Mouse (Mus musculus) limb, embryonic 12.5 days (tissue): Measurements from ENCODE around the gene Btbd1. TPM values are rescaled to one million over a fixed set of nuclear protein-coding genes. Genes with fewer than 3 reads are reported as not detected.

ENCODE experiments used
- ATAC-seq: fragments of 200-750 bp; cut with Nextera tagmentation; 2 replicates; pipeline ENCODE4 v1.8.0; 2017; ENCODE audit warnings: low read depth, moderate TSS enrichment; ENCODE audit not compliant: insufficient number of reproducible peaks, insufficient read depth, low FRiP score, low TSS enrichment
- H3K27ac ChIP-seq: fragments of 300-500 bp; sonication (generic); 2 replicates; pipeline ENCODE4 v1.5.1; 2016; ENCODE audit warnings: mild to moderate bottlenecking, moderate library complexity
- H3K27me3 ChIP-seq: fragments of 300-500 bp; sonication (generic); 2 replicates; pipeline ENCODE4 v1.6.1; 2016; ENCODE audit warnings: mild to moderate bottlenecking, moderate library complexity
- H3K36me3 ChIP-seq: fragments of 300-500 bp; sonication (generic); 2 replicates; pipeline ENCODE4 v1.6.1; 2016; ENCODE audit warnings: mild to moderate bottlenecking, moderate library complexity
- H3K4me1 ChIP-seq: fragments of 300-500 bp; sonication (generic); replicated peaks from 2 replicates; pipeline ENCODE4 v1.6.1; 2016
- H3K4me2 ChIP-seq: fragments of 300-500 bp; sonication (generic); 2 replicates; pipeline ENCODE4 v1.6.1; 2016; ENCODE audit warnings: mild to moderate bottlenecking, moderate library complexity
- H3K4me3 ChIP-seq: fragments of 300-500 bp; sonication (generic); replicated peaks from 2 replicates; pipeline ENCODE4 v1.5.1; 2016; ENCODE audit warnings: mild to moderate bottlenecking
- H3K9ac ChIP-seq: fragments of 300-500 bp; sonication (generic); replicated peaks from 2 replicates; pipeline ENCODE4 v1.6.1; 2016; ENCODE audit warnings: mild to moderate bottlenecking, moderate library complexity
- H3K9me3 ChIP-seq: fragments of 300-500 bp; sonication (generic); 2 replicates; pipeline ENCODE4 v1.6.1; 2016; ENCODE audit warnings: mild to moderate bottlenecking, moderate library complexity
- WGBS: fragments of 180-500 bp; shearing (Covaris S2); methylation state at CpG from one replicate; pipeline ENCODE4 v1.1.7; 2016; 5-methylcytosine and 5-hydroxymethylcytosine counted together
- polyA plus RNA-seq: library from polyadenylated mRNA; unstranded; fragments of >200 nt; fragmentation: Nextera tagmentation; extraction: Ambion mirVana; gene quantifications from 2 replicates; pipeline ENCODE4 v1.2.1, GENCODE M21; 2016

Btbd1 gene
- polyA plus RNA-seq, 1 experiment from 2014 or later: 76.7 TPM

DNA sequence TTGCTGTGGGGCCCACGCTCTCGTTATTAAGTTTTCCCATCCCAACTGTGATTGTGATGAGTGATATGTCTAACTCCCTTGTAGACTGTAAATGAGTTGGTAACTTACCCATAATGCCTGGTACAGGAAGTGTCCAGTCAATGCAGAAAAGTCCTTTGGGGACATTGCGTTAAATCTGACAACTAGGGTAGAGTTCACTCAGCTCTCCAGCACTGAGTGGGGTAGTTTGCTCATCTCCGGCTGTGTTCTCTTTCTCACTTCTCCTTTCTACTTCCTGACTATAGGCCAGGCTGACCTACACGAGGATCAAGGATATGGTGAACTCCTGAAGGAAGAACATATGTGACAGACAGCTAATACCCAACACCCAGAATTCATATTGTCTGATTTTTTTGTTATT, 20.0 kb upstream of the Btbd1 start:
- no peak overlapping the region for H3K4me2 ChIP-seq
- no peak for ATAC-seq
- H3K27me3 ChIP-seq: no peaks in the 10 kb centered on the region
- H3K27ac ChIP-seq: no peak overlapping the region
- H3K9ac ChIP-seq: no peak overlapping the region
- no peak overlapping the region for H3K4me3 ChIP-seq
- H3K36me3 ChIP-seq: no peaks in the 10 kb centered on the region
- 86% methylated on average over 5 of the region's 5 CpGs for WGBS
- H3K4me1 ChIP-seq: peaks cover 21% of the 10 kb centered on the region
- 0 out of 2 replicates have a peak, but pooled peaks cover 3% of the 10 kb centered on the region for H3K9me3 ChIP-seq

- H3K4me1 ChIP-seq: peaks cover 21% of the 10 kb centered on the region
- no peak overlapping the region for H3K9ac ChIP-seq
- 15% methylated on average over 4 of the region's 4 CpGs for WGBS
- H3K4me2 ChIP-seq: no peak overlapping the region
- no peak for ATAC-seq
- no peak overlapping the region for H3K4me3 ChIP-seq
- no peak overlapping the region for H3K27ac ChIP-seq
- no peaks in the 10 kb centered on the region for H3K36me3 ChIP-seq
- H3K27me3 ChIP-seq: no peaks in the 10 kb centered on the region
- H3K9me3 ChIP-seq: 0 out of 2 replicates have a peak, but pooled peaks cover 3% of the 10 kb centered on the region
Measured at GRCm38 (mm10) chr7:81847777-81848176, 18.5 kb upstream of the Btbd1 start.

DNA sequence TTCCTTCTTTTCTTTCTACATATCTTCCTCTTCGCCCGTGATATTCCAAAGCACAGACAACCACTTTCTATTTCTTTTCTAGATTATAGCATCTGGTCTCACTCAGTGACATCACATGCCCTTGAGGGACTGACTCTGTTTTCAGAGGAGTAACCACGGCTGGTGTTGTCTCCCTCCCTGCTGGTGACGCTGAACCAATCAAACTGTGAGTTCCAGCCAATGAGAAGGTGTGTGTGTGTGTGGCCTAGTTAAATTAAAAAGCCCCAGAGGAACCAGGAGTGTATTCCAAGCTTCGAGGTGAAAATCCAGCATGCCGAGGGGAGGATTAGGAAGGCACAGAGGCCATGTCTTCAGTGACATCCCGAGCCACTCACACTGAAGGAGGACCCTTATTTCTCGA, 17.8 kb upstream of the Btbd1 start:
- Histone ChIP-seq H3K36me3 (no peaks in the 10 kb centered on the region), H3K27me3 (no peaks in the 10 kb centered on the region), H3K27ac (no peak overlapping the region), H3K9me3 (0 out of 2 replicates have a peak, but pooled peaks cover 3% of the 10 kb centered on the region), H3K4me1 (peaks cover 21% of the 10 kb centered on the region), H3K4me3 (no peak overlapping the region), H3K4me2 (no peak overlapping the region), H3K9ac (no peak overlapping the region)
- no peak for ATAC-seq
- whole genome bisulfite sequencing: 33% methylated on average over 8 of the region's 8 CpGs

GRCm38 (mm10) chr7:81846008-81846407, 16.8 kb upstream of the Btbd1 start:
- Histone ChIP-seq H3K4me2 (no peak overlapping the region), H3K4me1 (peaks cover 21% of the 10 kb centered on the region), H3K4me3 (no peak overlapping the region), H3K27ac (no peak overlapping the region), H3K27me3 (no peaks in the 10 kb centered on the region), H3K36me3 (no peaks in the 10 kb centered on the region), H3K9me3 (0 out of 2 replicates have a peak, but pooled peaks cover 3% of the 10 kb centered on the region), H3K9ac (no peak overlapping the region)
- no peak for ATAC-seq
- WGBS: 79% methylated on average over 8 of the region's 8 CpGs

DNA sequence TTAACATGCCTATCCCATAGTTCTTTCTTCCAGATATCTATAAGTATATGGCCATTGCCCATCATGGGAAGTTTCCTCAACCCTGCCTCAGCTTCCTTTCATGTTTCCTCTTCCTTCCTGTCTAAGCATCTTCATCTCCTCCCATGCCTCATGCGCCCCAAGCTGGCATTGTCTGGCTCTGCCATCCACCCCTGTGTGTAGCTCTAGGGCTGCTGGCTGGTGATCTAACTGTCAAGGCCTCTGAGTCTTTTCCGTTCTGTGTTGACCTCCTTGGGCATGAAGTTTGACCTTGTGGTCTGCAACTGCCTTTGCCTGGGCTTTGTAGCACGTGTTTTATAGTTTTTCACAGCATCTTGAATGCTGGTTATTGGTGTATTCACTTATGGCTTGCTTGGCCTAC, 16.1 kb upstream of the Btbd1 start:
- no peaks in the 10 kb centered on the region for H3K27me3 ChIP-seq
- no peaks in the 10 kb centered on the region for H3K36me3 ChIP-seq
- no peak overlapping the region for H3K9ac ChIP-seq
- no peak overlapping the region for H3K4me2 ChIP-seq
- H3K4me1 ChIP-seq: peaks cover 21% of the 10 kb centered on the region
- H3K9me3 ChIP-seq: 0 out of 2 replicates have a peak, but pooled peaks cover 3% of the 10 kb centered on the region
- H3K27ac ChIP-seq: no peak overlapping the region
- WGBS: 58% methylated on average over 3 of the region's 3 CpGs
- H3K4me3 ChIP-seq: no peak overlapping the region
- ATAC-seq: no peak

- H3K4me2 ChIP-seq: no peak overlapping the region
- no peak for ATAC-seq
- H3K27ac ChIP-seq: no peak overlapping the region
- H3K9me3 ChIP-seq: 0 out of 2 replicates have a peak, but pooled peaks cover 3% of the 10 kb centered on the region
- no peaks in the 10 kb centered on the region for H3K36me3 ChIP-seq
- H3K4me3 ChIP-seq: no peak overlapping the region
- no peaks in the 10 kb centered on the region for H3K27me3 ChIP-seq
- H3K9ac ChIP-seq: no peak overlapping the region
- H3K4me1 ChIP-seq: peaks cover 21% of the 10 kb centered on the region
- WGBS: 52% methylated on average over 11 of the region's 11 CpGs
Measured at GRCm38 (mm10) chr7:81844801-81845200, 15.6 kb upstream of the Btbd1 start.

DNA sequence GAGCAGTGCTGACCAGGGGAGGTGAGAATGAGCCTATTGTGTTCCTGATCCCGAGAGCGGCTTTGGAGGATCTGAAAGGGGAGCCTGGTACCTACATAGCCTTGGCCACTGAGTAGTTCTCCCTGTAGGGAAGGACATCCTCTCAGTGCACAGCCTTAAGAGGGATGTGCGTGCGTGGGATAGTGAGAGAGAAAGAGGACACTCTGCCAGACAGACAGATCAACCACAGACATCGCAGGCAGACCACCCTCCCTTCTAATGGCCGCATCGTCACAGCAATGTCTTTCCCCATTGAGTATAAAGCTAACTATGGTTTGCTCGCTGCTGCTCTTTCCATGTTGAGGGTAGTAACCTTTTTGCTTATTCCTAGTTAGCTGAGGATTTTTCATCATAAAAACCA, 14.7 kb upstream of the Btbd1 start:
- H3K36me3 ChIP-seq: no peaks in the 10 kb centered on the region
- WGBS: 79% methylated on average over 8 of the region's 8 CpGs

DNA sequence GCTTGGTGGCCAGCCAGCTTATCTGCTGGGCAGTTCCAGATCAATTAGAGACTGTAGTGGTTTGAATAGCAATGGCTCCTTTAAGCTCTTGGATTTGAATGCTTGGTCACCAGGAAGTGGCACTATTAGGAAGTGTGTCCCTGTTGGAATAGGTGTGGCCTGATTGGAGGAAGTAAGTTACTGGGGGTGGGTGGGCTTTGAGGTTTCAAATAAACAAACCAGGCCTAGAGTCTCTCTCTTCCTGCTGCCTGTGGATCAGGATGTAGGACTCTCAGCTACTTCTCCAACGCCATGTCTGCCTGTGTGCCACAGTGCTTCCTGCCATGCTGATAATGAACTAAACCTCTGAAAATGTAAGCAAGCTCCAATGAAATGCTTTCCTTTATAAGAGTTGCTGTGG, 13.8 kb upstream of the Btbd1 start:
- Histone ChIP-seq H3K4me3 (no peak overlapping the region), H3K27ac (no peak overlapping the region), H3K9me3 (0 out of 2 replicates have a peak, but pooled peaks cover 1% of the 10 kb centered on the region), H3K9ac (no peak overlapping the region), H3K27me3 (no peaks in the 10 kb centered on the region), H3K4me2 (no peak overlapping the region), H3K36me3 (no peaks in the 10 kb centered on the region), H3K4me1 (peaks cover 19% of the 10 kb centered on the region)
- 63% methylated on average over 1 of the region's 1 CpGs for WGBS
- no peak for ATAC-seq

More for the DNA sequence above, 14.7 kb upstream of the Btbd1 start:
- H3K4me2 ChIP-seq: no peak overlapping the region
- ATAC-seq: no peak
- H3K27ac ChIP-seq: no peak overlapping the region
- 0 out of 2 replicates have a peak, but pooled peaks cover 3% of the 10 kb centered on the region for H3K9me3 ChIP-seq
- no peak overlapping the region for H3K4me3 ChIP-seq
- H3K9ac ChIP-seq: no peak overlapping the region
- no peaks in the 10 kb centered on the region for H3K27me3 ChIP-seq
- H3K4me1 ChIP-seq: peaks cover 21% of the 10 kb centered on the region

- no peak for ATAC-seq
- Histone ChIP-seq H3K27ac (no peak overlapping the region), H3K4me3 (no peak overlapping the region), H3K36me3 (no peaks in the 10 kb centered on the region), H3K4me1 (peaks cover 11% of the 10 kb centered on the region), H3K4me2 (no peak overlapping the region), H3K9me3 (no peaks in the 10 kb centered on the region), H3K9ac (no peak overlapping the region), H3K27me3 (no peaks in the 10 kb centered on the region)
- WGBS: 94% methylated on average over 7 of the region's 7 CpGs
Measured at GRCm38 (mm10) chr7:81842141-81842540, 12.9 kb upstream of the Btbd1 start.

GRCm38 (mm10) chr7:81841439-81841838, 12.2 kb upstream of the Btbd1 start:
- WGBS: 82% methylated on average over 6 of the region's 6 CpGs
- Histone ChIP-seq H3K9ac (no peak overlapping the region), H3K4me1 (peaks cover 4% of the 10 kb centered on the region; the same call in 1 of the 2 replicates), H3K27ac (no peak overlapping the region), H3K4me3 (no peak overlapping the region), H3K36me3 (no peaks in the 10 kb centered on the region), H3K27me3 (no peaks in the 10 kb centered on the region), H3K9me3 (peaks cover 6% of the 10 kb centered on the region; the same call in 1 of the 2 replicates), H3K4me2 (no peak overlapping the region)
- ATAC-seq: no peak

DNA sequence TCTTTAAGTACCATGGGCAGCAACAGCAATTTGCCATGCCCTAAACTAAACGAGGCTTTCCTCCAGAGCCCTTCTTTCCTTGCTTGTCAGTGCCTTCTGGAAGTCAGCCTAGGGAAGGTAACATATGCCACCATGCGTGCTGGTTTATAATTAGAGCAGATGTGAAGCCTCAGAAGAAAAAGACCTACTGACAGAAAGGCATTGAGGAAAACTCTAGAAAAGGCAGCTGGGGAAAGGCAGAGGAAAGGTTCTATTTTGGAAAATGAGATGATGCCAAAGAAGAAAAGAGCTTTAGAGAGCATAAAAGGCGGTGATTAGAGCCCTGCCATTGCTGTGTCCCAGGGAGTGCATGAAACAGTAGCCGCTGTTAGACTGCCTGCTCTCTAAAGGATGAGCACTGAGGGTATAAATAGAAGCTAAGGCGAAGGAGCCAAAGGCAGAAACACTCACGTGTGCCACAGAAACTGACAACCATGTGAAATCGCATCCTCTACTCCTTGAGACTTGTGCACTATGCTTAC, 11.5 kb upstream of the Btbd1 start:
- H3K4me1 ChIP-seq: peaks cover 4% of the 10 kb centered on the region; the same call in 1 of the 2 replicates
- H3K4me2 ChIP-seq: no peak overlapping the region
- no peaks in the 10 kb centered on the region for H3K27me3 ChIP-seq
- WGBS: 71% methylated on average over 7 of the region's 7 CpGs
- no peak overlapping the region for H3K4me3 ChIP-seq
- no peak overlapping the region for H3K27ac ChIP-seq
- no peaks in the 10 kb centered on the region for H3K36me3 ChIP-seq
- H3K9me3 ChIP-seq: peaks cover 9% of the 10 kb centered on the region; the same call in 1 of the 2 replicates
- no peak for ATAC-seq
- no peak overlapping the region for H3K9ac ChIP-seq

DNA sequence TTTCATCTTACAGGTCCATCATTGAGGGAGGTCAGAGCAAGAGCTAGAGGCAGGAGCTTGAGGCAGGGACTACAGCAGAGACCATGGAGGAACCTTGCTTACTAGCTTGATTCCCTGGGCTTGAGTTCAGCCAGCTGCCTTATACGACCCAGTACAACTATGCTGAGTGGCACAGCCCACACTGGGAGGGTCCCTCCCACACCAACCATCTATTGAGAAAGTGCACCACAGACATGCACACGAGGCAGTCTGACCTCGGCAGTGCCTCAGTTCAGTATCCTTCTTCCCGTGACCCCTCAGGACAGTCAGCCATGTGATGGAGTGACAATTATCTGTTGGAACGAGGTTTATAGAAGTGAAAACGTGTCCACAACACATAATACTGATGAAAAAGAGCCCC, 10.5 kb upstream of the Btbd1 start:
- H3K4me1 ChIP-seq: no peaks in the 10 kb centered on the region; the same call in 1 of the 2 replicates
- no peak overlapping the region for H3K27ac ChIP-seq
- H3K27me3 ChIP-seq: no peaks in the 10 kb centered on the region
- no peak overlapping the region for H3K4me3 ChIP-seq
- no peak overlapping the region for H3K4me2 ChIP-seq
- H3K36me3 ChIP-seq: no peaks in the 10 kb centered on the region
- WGBS: 70% methylated on average over 6 of the region's 6 CpGs
- ATAC-seq: no peak
- peaks cover 9% of the 10 kb centered on the region; the same call in 1 of the 2 replicates for H3K9me3 ChIP-seq
- H3K9ac ChIP-seq: no peak overlapping the region
